Mouse (Mus musculus): Measurements from ENCODE around the gene Smok3c.

DNA sequence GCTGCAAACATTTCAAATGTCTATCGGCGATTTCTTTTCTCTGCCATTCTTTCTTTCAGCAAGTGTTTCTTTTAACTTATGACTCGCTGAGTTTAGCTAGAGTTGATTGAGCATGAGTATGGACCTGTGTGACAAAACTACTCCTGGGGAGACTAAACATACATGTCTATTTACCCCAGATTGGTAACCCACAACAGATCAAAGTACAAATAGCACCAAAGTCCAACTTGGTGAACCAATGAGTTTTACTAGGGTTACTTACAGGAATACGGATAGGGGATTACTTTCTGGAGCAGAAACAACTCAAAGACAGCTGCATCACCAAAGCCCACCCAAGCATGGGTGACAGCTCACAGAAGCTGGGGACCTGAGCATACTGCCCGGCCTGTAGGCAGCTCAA is 43.6 kb upstream of the Smok3c start:
- TF ChIP-seq POLR2A (IDR thresholded peaks at IDR 0.05; ENCODE audit: low read depth, low read length) (no peak), CTCF (conservative IDR thresholded peaks at IDR 0.05; ENCODE audit: insufficient read depth, insufficient read length, low read depth, low read length) (no peak)
